Mouse (Mus musculus): ENCODE results near the gene Nudt4.

DNA sequence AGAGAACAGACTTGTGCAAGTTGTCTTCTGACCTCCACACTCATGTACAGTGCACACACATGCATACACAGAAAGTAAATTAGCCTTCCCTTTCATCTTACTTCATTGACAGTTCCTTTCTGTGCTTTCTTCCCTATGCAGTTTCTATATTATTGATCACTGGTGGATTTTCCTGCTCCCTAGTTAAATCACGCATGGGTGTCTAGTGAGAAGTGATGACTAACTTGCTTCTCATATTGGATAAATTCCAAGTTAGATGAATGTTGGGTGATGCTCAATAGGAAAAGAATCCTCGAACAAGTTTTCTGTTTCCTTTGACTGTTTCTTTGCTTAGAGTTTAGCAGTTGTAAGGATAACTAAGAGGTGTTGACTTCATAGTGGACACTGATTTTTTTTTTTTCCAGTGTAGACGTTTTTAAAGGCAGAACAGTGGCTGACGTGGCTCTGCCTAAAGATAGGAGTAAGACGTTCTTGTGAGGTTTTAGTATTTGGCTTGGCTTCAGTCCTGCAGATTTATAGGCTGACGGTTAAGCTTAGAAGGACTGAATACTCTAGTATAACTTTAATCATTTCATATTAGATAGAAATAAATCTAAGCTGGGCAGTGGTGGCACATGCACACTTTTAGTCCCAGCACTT, 38.8 kb downstream of the Nudt4 start:
- no peak for TF ChIP-seq KAT2A (conservative IDR thresholded peaks at IDR 0.05; ENCODE audit: low read depth, low read length)
- TF ChIP-seq NELFE (IDR thresholded peaks at IDR 0.05; ENCODE audit: low read depth, low read length): no peak
- TF ChIP-seq CTCF (IDR thresholded peaks at IDR 0.05 in 2 of 3, conservative IDR thresholded peaks at IDR 0.05 in 1 of 3; ENCODE audit: control insufficient read depth in 1 of 3, insufficient read depth in 1 of 3, low read depth in 2 of 3, low read length in 3 of 3, poor library complexity in 1 of 3, severe bottlenecking in 1 of 3): no peak

All from MEL (cell line).